Comparison of ENCODE assay signal across 10 mouse cellular contexts in genomic region chr3:107559183-107559582, GRCm38 (mm10). TPM values are rescaled to one million over a fixed set of nuclear protein-coding genes. Genes with fewer than 3 reads are reported as not detected.
A peak's percentile ranks its signal among the peaks of the same experiment; 100 is the strongest.
DNase-seq lines count a peak whose midpoint lies in the region; ATAC-seq and TF ChIP-seq lines count a peak whose summit lies in the region.
"Had no signal": no experiment of that assay in that cellular context is flagged by ENCODE, and none has a peak within 500 bp of the region (broad histone marks: within the 10 kb centered on the region; RNA-seq: fewer than 3 reads in every experiment).

No protein-coding gene starts in this region.

- intact Hi-C loops in left cerebral cortex, postnatal 10 days (cut with DNase I), result no loop called here

- H3K4me1 ChIP-seq in cortical plate, adult 2 months (ENCODE audit: control insufficient read depth, insufficient read depth, low read length), result no peaks in the 10 kb centered on the region
- H3K4me1 ChIP-seq in hindbrain, embryonic 16.5 days (ENCODE audit: control insufficient read depth, insufficient read depth, low read depth, low read length), result no peaks in the 10 kb centered on the region

- 12% methylated on average over 3 of the region's 3 CpGs for WGBS in hindbrain, embryonic 16.5 days

- H3K9ac ChIP-seq in hindbrain, embryonic 16.5 days (ENCODE audit: low read depth, low read length), result no peak overlapping the region

- peak; percentile 87 for ATAC-seq in hindbrain, embryonic 16.5 days
- ATAC-seq in megakaryocyte-erythroid progenitor cell, adult 5-6 weeks (replicated peaks; ENCODE audit: low FRiP score, low TSS enrichment, poor library complexity, severe bottlenecking), result peak; percentile 90

- no peaks in the 10 kb centered on the region for H3K27me3 ChIP-seq in hindbrain, embryonic 16.5 days (replicated peaks; ENCODE audit: control insufficient read depth, insufficient read depth, low read length)

- H3K4me3 ChIP-seq in cortical plate, adult 2 months (ENCODE audit: insufficient read depth, low read length), result no peak overlapping the region
- H3K4me3 ChIP-seq in hindbrain, embryonic 16.5 days (ENCODE audit: low read length), result no peak overlapping the region

- H3K4me2 ChIP-seq in hindbrain, embryonic 16.5 days (ENCODE audit: low read length), result no peak overlapping the region

- TF ChIP-seq POLR2A in cortical plate, adult 2 months (IDR thresholded peaks at IDR 0.05; ENCODE audit: extremely low read depth, insufficient read depth, low read length), result no peak

- no peaks in the 10 kb centered on the region for H3K36me3 ChIP-seq in hindbrain, embryonic 16.5 days (ENCODE audit: control insufficient read depth, insufficient read depth, low read length)

- peak; percentile 30 for DNase-seq in ovary, adult 18-20 months (ENCODE audit: low spot score)
- DNase-seq in ovary, postnatal 10 days (ENCODE audit: low spot score), result no peak
- DNase-seq in gastrocnemius, postnatal 10 days, result peak; percentile 73
- peak; percentile 43 to 76 for DNase-seq in left cerebral cortex, postnatal 10 days (ENCODE audit: extremely low spot score in 1 of 2, low spot score in 2 of 2)
- peak; percentile 30 for DNase-seq in right cerebral cortex, postnatal 4 days

- no peak overlapping the region for H3K27ac ChIP-seq in cortical plate, adult 2 months (ENCODE audit: insufficient read depth, low read length)
- no peak overlapping the region for H3K27ac ChIP-seq in hindbrain, embryonic 16.5 days (ENCODE audit: low read depth, low read length)

- H3K9me3 ChIP-seq in hindbrain, embryonic 16.5 days (ENCODE audit: control insufficient read depth, low read length), result no peaks in the 10 kb centered on the region

- TF ChIP-seq CTCF in cortical plate, adult 2 months (IDR thresholded peaks at IDR 0.05; ENCODE audit: extremely low read depth, insufficient read depth, low read length), result peak; percentile 81

RNA-seq across cellular contexts. Expression of gene Ubl4b, which starts 4.3 kb away (rescaled TPM):
- polyA plus RNA-seq in cortical plate, adult 2 months (2012; rRNA removed), result 0.08 TPM in 1 of 2 replicates, not detected in the other
- not detected for total RNA-seq in gastrocnemius, postnatal 10 days (2021)
- polyA plus RNA-seq in hindbrain, embryonic 16.5 days (2015; fragmentation: Nextera tagmentation; extraction: Ambion mirVana), result not detected in 2 replicates
- total RNA-seq in left cerebral cortex, postnatal 10 days (2021), result not detected
- not detected in 2 replicates for total RNA-seq in megakaryocyte-erythroid progenitor cell, adult 5-6 weeks (2014; fragmentation: Nextera tagmentation)
- not detected in 2 replicates for total RNA-seq in megakaryocyte-erythroid progenitor cell, adult 5-6 weeks (2017)
- total RNA-seq: ES-E14; neutrophil, adult 5-6 weeks had no signal

RNA-seq across cellular contexts. Expression of gene Alx3, which starts 35.6 kb away (rescaled TPM):
- polyA plus RNA-seq in cortical plate, adult 2 months (2012; rRNA removed), result 0.89 and 1.4 TPM in 2 replicates
- total RNA-seq in gastrocnemius, postnatal 10 days (2021), result not detected
- polyA plus RNA-seq in hindbrain, embryonic 16.5 days (2015; fragmentation: Nextera tagmentation; extraction: Ambion mirVana), result 0.29 and 0.40 TPM in 2 replicates
- 1 to 10 TPM in 1 of 2 experiments, under 1 TPM in 1; 0.71 to 1.3 TPM for total RNA-seq in left cerebral cortex, postnatal 10 days (2021)
- not detected in 2 replicates for total RNA-seq in megakaryocyte-erythroid progenitor cell, adult 5-6 weeks (2014; fragmentation: Nextera tagmentation)
- total RNA-seq in megakaryocyte-erythroid progenitor cell, adult 5-6 weeks (2017), result not detected in 2 replicates
- total RNA-seq: neutrophil, adult 5-6 weeks had no signal

RNA-seq across cellular contexts. Expression of gene Slc6a17, which starts 41.4 kb away (rescaled TPM):
- polyA plus RNA-seq in cortical plate, adult 2 months (2012; rRNA removed), result 238 and 251 TPM in 2 replicates
- total RNA-seq in gastrocnemius, postnatal 10 days (2021), result under 1 TPM; 0.94 to 0.95 TPM
- polyA plus RNA-seq in hindbrain, embryonic 16.5 days (2015; fragmentation: Nextera tagmentation; extraction: Ambion mirVana), result 19.1 and 20.4 TPM in 2 replicates
- 100 to 1,000 TPM; 258 to 262 TPM for total RNA-seq in left cerebral cortex, postnatal 10 days (2021)
- not detected in 2 replicates for total RNA-seq in megakaryocyte-erythroid progenitor cell, adult 5-6 weeks (2014; fragmentation: Nextera tagmentation)
- total RNA-seq in megakaryocyte-erythroid progenitor cell, adult 5-6 weeks (2017), result not detected in 2 replicates

Comparison
In these comparisons a context has a peak if more than half of its experiments do, and no peak if none do; other contexts are left out.
1. RNA of gene Slc6a17, which starts 41.4 kb away (total RNA-seq): 258 to 262 TPM in left cerebral cortex, postnatal 10 days; 0.94 to 0.95 TPM in gastrocnemius, postnatal 10 days and not detected in megakaryocyte-erythroid progenitor cell, adult 5-6 weeks; every median in the first group is over 100 times any median in the second.